Mouse (Mus musculus): ENCODE measurements at regions not wholly inside any gene's neighbourhood (a gene's known extent, or its start where the extent isn't known, plus 50 kb on each side); places are given as distances from the start of the nearest gene placed in this dataset.

DNA sequence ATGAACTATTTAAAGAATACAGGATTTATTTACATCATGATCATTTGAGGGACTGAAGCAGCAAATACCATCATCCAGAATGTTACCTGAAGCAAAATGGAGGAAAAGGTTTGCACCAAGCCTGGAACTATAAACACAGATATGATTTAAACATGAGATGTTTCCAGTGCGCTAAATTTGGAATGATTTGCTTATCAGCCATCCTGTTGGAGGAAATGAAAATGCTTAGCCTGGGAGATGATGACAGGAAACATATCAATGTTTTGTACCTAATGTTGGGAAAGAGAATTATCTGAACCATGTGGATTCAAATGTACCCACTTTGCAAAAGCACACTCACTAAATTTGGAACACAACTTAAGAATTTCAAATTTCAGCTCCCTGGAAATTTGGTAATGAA, 149.3 kb downstream of the Adgra3 start:
- TF ChIP-seq CTCF (IDR thresholded peaks at IDR 0.05; ENCODE audit: low read depth) (no peak), EP300 (IDR thresholded peaks at IDR 0.05; ENCODE audit: low read depth) (no peak)
- Histone ChIP-seq H3K36me3 (replicated peaks; ENCODE audit: control insufficient read depth, insufficient read depth, low read depth) (no peaks in the 10 kb centered on the region), H3K4me2 (ENCODE audit: low read depth) (no peak overlapping the region), H3K4me3 (ENCODE audit: insufficient read depth in 1 of 2, low read depth in 2 of 2, low read length in 2 of 2) (no peak overlapping the region), H3K27me3 (ENCODE audit: control insufficient read depth, insufficient read depth, low read length) (no peaks in the 10 kb centered on the region), H3K27ac (no peak overlapping the region), H3K9me3 (ENCODE audit: control insufficient read depth, low read length) (no peaks in the 10 kb centered on the region), H3K4me1 (replicated peaks; ENCODE audit: control insufficient read depth in 2 of 2, insufficient read depth in 2 of 2, low read length in 1 of 2) (no peaks in the 10 kb centered on the region), H3K9ac (replicated peaks) (no peak overlapping the region)
- DNase-seq (ENCODE audit: low read depth in 3 of 3, low spot score in 3 of 3) (no peak), ATAC-seq (ENCODE audit: insufficient read depth) (no peak)
- WGBS (ENCODE audit: insufficient replicate concordance) = 66% methylated on average over 1 of the region's 1 CpGs

DNA sequence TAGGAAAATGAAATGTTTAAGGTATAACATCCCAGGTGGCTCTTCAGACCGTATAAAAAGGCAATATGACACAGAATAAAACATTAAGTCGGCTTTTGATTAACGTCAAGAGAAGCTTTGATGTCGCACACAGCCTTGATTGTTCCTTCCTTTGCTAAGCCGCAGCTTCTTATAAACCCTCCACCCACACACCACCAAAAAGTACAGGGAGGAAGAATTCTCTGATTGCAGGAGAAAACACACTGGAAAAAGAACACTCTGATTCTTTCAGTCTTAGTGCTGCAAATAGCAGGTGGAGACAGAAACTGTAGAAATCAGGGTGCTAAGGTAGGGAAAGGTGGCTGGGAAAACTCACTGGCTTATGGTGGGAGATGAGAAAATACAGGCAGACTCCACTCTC, 162.7 kb downstream of the Adgra3 start:
- H3K4me1 ChIP-seq (replicated peaks; ENCODE audit: control insufficient read depth in 2 of 2, insufficient read depth in 2 of 2, low read length in 1 of 2) = no peaks in the 10 kb centered on the region
- no peak overlapping the region for H3K27ac ChIP-seq
- no peaks in the 10 kb centered on the region for H3K9me3 ChIP-seq (ENCODE audit: control insufficient read depth, low read length)
- WGBS (ENCODE audit: insufficient replicate concordance) = 72% methylated on average over 5 of the region's 5 CpGs
- TF ChIP-seq CTCF (IDR thresholded peaks at IDR 0.05; ENCODE audit: low read depth) = no peak
- no peak for TF ChIP-seq EP300 (IDR thresholded peaks at IDR 0.05; ENCODE audit: low read depth)
- H3K9ac ChIP-seq (replicated peaks) = no peak overlapping the region
- ATAC-seq (ENCODE audit: insufficient read depth) (no peak), DNase-seq (ENCODE audit: low read depth in 3 of 3, low spot score in 3 of 3) (no peak)
- H3K4me2 ChIP-seq (ENCODE audit: low read depth) = no peak overlapping the region
- no peak overlapping the region for H3K4me3 ChIP-seq (ENCODE audit: insufficient read depth in 1 of 2, low read depth in 2 of 2, low read length in 2 of 2)
- no peaks in the 10 kb centered on the region for H3K36me3 ChIP-seq (replicated peaks; ENCODE audit: control insufficient read depth, insufficient read depth, low read depth)
- H3K27me3 ChIP-seq (ENCODE audit: control insufficient read depth, insufficient read depth, low read length) = no peaks in the 10 kb centered on the region

DNA sequence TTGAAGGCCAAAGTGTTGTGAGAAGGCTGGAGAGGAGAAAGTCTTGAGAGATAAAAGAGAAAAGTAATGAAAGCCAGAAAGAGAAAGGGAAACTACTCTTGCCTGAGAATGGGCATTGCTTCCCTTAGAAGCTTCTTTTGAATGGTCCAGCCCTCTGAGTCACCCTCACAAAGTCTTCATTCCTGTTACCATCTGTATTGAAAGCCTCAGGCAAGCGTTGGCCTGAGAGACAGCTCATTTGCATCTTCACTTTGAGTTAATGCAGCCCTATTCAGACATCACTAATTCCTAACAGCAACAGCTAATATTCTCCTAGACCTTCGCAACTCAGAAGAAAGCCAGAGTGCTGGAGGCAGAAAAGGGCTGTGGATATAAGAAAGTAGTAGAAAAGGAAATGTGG, 178.4 kb downstream of the Adgra3 start:
- no peak overlapping the region for H3K9ac ChIP-seq (replicated peaks)
- no peak overlapping the region for H3K4me2 ChIP-seq (ENCODE audit: low read depth)
- DNase-seq (ENCODE audit: low read depth in 3 of 3, low spot score in 3 of 3) = no peak
- 46% methylated on average over 2 of the region's 2 CpGs for WGBS (ENCODE audit: insufficient replicate concordance)
- no peaks in the 10 kb centered on the region for H3K9me3 ChIP-seq (ENCODE audit: control insufficient read depth, low read length)
- no peak overlapping the region for H3K4me3 ChIP-seq (ENCODE audit: insufficient read depth in 1 of 2, low read depth in 2 of 2, low read length in 2 of 2)
- no peak for ATAC-seq (ENCODE audit: insufficient read depth)
- no peaks in the 10 kb centered on the region for H3K36me3 ChIP-seq (replicated peaks; ENCODE audit: control insufficient read depth, insufficient read depth, low read depth)
- no peaks in the 10 kb centered on the region for H3K27me3 ChIP-seq (ENCODE audit: control insufficient read depth, insufficient read depth, low read length)
- TF ChIP-seq CTCF (IDR thresholded peaks at IDR 0.05; ENCODE audit: low read depth) (no peak), EP300 (IDR thresholded peaks at IDR 0.05; ENCODE audit: low read depth) (no peak)
- H3K4me1 ChIP-seq (replicated peaks; ENCODE audit: control insufficient read depth in 2 of 2, insufficient read depth in 2 of 2, low read length in 1 of 2) = peaks cover 0 to 4% of the 10 kb centered on the region in 2 experiments; a peak in 2 of 4 replicates
- no peak overlapping the region for H3K27ac ChIP-seq

DNA sequence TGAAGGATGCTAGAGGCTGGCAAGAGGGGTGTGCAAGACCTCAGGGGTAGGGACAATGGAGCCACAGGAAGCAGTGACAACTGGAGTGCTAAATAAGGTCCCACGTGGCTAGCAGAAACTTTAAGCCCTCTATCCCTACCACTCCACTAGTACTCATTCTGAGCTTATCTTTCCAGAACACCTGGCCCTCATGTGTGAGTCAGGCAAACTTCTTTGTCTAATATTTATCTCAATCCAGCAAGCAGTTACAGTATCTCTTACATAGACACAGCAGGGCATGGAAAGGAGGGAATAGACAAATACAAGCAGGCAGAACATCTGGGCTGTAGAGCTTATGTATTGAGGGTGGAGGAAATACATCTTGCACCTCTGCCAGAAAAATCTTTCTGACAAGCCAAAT, 182.6 kb downstream of the Adgra3 start:
- 8% methylated on average over 1 of the region's 1 CpGs for WGBS (ENCODE audit: insufficient replicate concordance)
- peak; percentile 93 for ATAC-seq (ENCODE audit: insufficient read depth)

DNA sequence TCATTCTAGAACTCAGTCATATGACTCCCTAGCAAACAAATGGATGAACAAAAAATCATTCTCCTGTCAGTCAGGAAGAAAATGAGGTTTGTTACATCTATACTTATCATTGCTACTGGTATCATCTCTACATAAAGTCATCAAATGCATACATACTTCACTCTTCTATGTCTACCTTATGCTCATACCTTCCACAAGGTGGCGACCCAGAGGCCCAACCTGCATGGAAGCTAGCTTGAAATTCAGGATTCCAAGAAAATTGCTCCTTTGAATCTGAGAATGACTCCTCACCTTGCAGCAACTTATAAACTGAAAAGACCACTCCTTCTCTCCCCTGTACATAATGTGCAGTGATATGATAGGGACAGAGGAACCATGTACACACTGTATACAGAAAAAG, 201.6 kb downstream of the Adgra3 start:
- Histone ChIP-seq H3K4me2 (ENCODE audit: low read depth) (no peak overlapping the region), H3K27me3 (ENCODE audit: control insufficient read depth, insufficient read depth, low read length) (no peaks in the 10 kb centered on the region), H3K9ac (replicated peaks) (no peak overlapping the region), H3K9me3 (ENCODE audit: control insufficient read depth, low read length) (no peaks in the 10 kb centered on the region), H3K36me3 (replicated peaks; ENCODE audit: control insufficient read depth, insufficient read depth, low read depth) (no peaks in the 10 kb centered on the region), H3K4me1 (replicated peaks; ENCODE audit: control insufficient read depth in 2 of 2, insufficient read depth in 2 of 2, low read length in 1 of 2) (no peaks in the 10 kb centered on the region), H3K27ac (no peak overlapping the region), H3K4me3 (ENCODE audit: insufficient read depth in 1 of 2, low read depth in 2 of 2, low read length in 2 of 2) (no peak overlapping the region)
- WGBS (ENCODE audit: insufficient replicate concordance) = 30% methylated on average over 1 of the region's 1 CpGs
- no peak for DNase-seq (ENCODE audit: low read depth in 3 of 3, low spot score in 3 of 3)
- no peak for ATAC-seq (ENCODE audit: insufficient read depth)
- TF ChIP-seq CTCF (IDR thresholded peaks at IDR 0.05; ENCODE audit: low read depth) = peak; percentile 37; the same call in 1 of the 2 replicates
- no peak for TF ChIP-seq EP300 (IDR thresholded peaks at IDR 0.05; ENCODE audit: low read depth)

More for the DNA sequence above, 182.6 kb downstream of the Adgra3 start:
- no peak overlapping the region for H3K27ac ChIP-seq
- peak; percentile 26 to 45 (median 41) for DNase-seq (ENCODE audit: low read depth in 3 of 3, low spot score in 3 of 3)
- TF ChIP-seq CTCF (IDR thresholded peaks at IDR 0.05; ENCODE audit: low read depth) = no peak
- peak; percentile 65 for TF ChIP-seq EP300 (IDR thresholded peaks at IDR 0.05; ENCODE audit: low read depth)
- peaks cover 0 to 4% of the 10 kb centered on the region in 2 experiments; a peak in 2 of 4 replicates for H3K4me1 ChIP-seq (replicated peaks; ENCODE audit: control insufficient read depth in 2 of 2, insufficient read depth in 2 of 2, low read length in 1 of 2)
- H3K4me3 ChIP-seq (ENCODE audit: insufficient read depth in 1 of 2, low read depth in 2 of 2, low read length in 2 of 2) = no peak overlapping the region
- no peak overlapping the region for H3K9ac ChIP-seq (replicated peaks)
- H3K9me3 ChIP-seq (ENCODE audit: control insufficient read depth, low read length) = no peaks in the 10 kb centered on the region
- H3K27me3 ChIP-seq (ENCODE audit: control insufficient read depth, insufficient read depth, low read length) = no peaks in the 10 kb centered on the region
- no peaks in the 10 kb centered on the region for H3K36me3 ChIP-seq (replicated peaks; ENCODE audit: control insufficient read depth, insufficient read depth, low read depth)
- H3K4me2 ChIP-seq (ENCODE audit: low read depth) = no peak overlapping the region
